Mouse (Mus musculus) kidney, adult 8-10 months (tissue): ENCODE measurements around the gene Vmn2r6.
"Not testable (repeated sequence)": the region's sequence is repeated elsewhere in the genome, so short reads cannot be mapped to it uniquely, and the experiment has no call there.

Experiments used
- DNase-seq, 2 experiments: peaks; one replicate each; pipeline ENCODE4 v3.0.0; 2022

The Vmn2r6 gene

DNA sequence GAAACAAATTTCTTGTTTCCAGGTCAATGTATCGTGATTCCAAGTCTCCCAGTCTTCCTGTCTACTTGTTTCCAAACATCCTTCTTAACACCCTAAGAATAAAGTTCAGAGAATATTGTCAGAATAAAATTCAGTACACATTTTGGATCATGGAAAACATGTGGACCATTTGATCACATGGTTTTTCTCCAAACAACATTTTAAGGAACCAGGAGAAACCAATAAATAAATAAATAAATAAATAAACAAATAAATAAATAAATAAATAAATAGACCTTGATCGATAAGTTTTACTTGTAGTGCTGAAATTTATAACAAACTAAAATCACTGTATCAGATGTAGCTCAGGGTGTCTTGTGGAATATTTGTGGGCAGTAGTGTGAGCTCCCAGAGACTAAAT is at the start of gene Vmn2r6:
Gene Vmn2r6, minus strand, starts transcription at position 101 of the 400 bp plus-strand sequence.
- DNase-seq: not testable (repeated sequence)

DNA sequence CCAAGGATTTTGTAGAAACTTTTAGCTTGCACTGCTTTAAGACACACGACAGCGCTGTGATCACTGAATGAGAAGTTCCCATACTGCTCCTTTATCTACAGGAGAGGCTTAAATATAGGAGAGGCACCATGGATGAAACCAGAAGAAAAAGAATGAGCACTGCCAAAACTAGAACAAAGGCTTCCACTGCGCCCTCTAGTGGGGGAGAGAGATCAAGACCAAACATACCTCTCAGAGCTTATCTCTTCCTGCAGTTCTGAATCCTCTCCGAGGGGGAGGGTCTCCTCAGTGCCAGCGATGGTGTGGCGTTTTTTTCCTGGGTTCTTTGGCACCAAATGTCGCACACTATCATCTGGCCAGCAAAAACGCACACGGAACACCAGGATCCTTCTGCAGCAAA is 22.0 kb upstream of the Vmn2r6 start:
- DNase-seq: peak; percentile 1 to 15

DNA sequence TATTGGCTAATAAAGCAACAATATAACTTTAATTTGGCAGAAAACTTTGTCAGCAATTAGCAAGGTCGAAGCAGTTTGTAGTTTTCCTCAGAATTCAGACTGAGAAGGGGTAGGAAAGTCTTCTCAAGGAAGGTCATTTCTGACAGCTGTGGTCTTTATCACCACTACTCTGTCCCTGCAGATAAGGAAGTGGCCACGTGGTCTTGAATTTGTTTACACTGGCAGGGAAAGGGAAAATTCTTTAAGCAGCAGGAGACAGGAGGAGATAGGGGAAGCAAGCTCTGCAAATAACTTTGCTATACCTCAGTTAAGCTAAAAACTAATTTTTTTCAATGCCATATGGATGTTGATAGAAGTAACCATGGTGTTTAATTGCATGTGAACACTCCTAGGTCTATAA is 3.2 kb upstream of the Vmn2r6 start:
- DNase-seq: not testable (repeated sequence)

DNA sequence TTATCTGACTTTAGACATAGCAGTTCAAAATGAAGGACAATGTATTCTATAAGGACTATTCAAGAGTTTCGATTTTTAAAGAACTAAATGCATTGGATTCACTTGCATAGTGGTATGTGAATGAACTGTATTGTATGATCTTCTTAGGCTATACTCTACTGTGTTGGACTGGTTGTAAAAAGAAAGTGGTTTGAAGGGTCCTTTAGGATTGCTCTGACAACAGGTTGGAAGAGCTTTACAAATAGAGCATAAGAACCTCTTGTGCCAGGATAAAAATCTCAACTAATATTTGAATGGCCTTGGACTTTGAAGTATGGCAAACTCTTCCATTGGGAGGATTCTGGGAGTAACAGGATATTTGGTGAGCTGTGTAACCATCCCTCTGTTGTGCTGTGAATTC is 42.0 kb downstream of the Vmn2r6 start:
- DNase-seq: not testable (repeated sequence)

DNA sequence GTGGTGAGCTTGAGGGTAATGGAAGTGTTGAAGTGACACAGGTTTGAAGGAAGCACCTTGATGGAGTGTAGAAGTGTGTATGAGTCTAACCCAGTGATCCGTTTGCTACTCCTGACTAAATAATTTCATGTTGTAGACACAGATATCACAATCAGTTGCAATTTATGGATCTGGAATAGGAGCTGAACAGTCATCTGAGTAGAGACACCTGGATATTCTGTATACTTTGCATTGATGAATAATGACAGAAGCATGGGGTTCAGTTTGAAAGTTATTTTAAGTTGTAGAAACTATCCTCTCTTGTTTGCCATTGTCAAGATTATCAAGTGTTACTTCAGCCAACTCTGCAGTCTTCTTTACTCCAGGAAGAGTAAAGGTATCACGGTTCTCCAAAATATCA is 55.9 kb downstream of the Vmn2r6 start, which contains the start of gene Vmn2r5:
Gene Vmn2r5, minus strand, starts transcription at position 101 of the 400 bp plus-strand sequence.
- DNase-seq: not testable (repeated sequence)
